In genomic region chr1:82900567-82900966, GRCm38 (mm10) we compare ENCODE assay signal across 36 mouse cellular contexts. TPM values are rescaled to one million over a fixed set of nuclear protein-coding genes. Genes with fewer than 3 reads are reported as not detected.
A peak's percentile ranks its signal among the peaks of the same experiment; 100 is the strongest.
DNase-seq lines count a peak whose midpoint lies in the region; ATAC-seq lines count a peak whose summit lies in the region.
"Had no signal": no experiment of that assay in that cellular context is flagged by ENCODE, and none has a peak within 500 bp of the region (broad histone marks: within the 10 kb centered on the region; RNA-seq: fewer than 3 reads in every experiment).

No protein-coding gene starts in this region.

- no peak overlapping the region for H3K27ac ChIP-seq in midbrain, embryonic 15.5 days
- H3K27ac ChIP-seq: embryonic facial prominence, embryonic 15.5 days; gastrocnemius, adult 2 months; hindbrain, postnatal 0 days; macrophage; midbrain, embryonic 10.5 days; neural tube, embryonic 15.5 days; stomach, postnatal 0 days had no signal

- no peak overlapping the region for H3K4me2 ChIP-seq in midbrain, embryonic 15.5 days
- H3K4me2 ChIP-seq: embryonic facial prominence, embryonic 15.5 days; heart, embryonic 12.5 days; neural tube, embryonic 15.5 days had no signal

- H3K9me3 ChIP-seq in midbrain, embryonic 15.5 days = no peaks in the 10 kb centered on the region
- H3K9me3 ChIP-seq: embryonic facial prominence, embryonic 15.5 days; heart, embryonic 12.5 days; midbrain, embryonic 10.5 days; neural tube, embryonic 15.5 days had no signal

- peaks cover 9% of the 10 kb centered on the region; the same call in 1 of the 2 replicates for H3K36me3 ChIP-seq in midbrain, embryonic 15.5 days (replicated peaks)

- no peak overlapping the region for H3K4me3 ChIP-seq in midbrain, embryonic 15.5 days
- H3K4me3 ChIP-seq: embryonic facial prominence, embryonic 15.5 days; gastrocnemius, adult 2 months; heart, embryonic 12.5 days; midbrain, embryonic 10.5 days; neural tube, embryonic 15.5 days had no signal

- no peak for ATAC-seq in midbrain, embryonic 15.5 days (replicated peaks)
- ATAC-seq: forebrain, embryonic 14.5 days; hindbrain, postnatal 0 days had no signal

- peak; percentile 63 for DNase-seq in CD4-positive, CD25-positive, alpha-beta regulatory T cell, adult 2 months (ENCODE audit: low read depth, low spot score)
- peak; percentile 55 for DNase-seq in T-cell, adult 2 months (ENCODE audit: low spot score)
- DNase-seq in naive thymus-derived CD4-positive, alpha-beta T cell, adult 2 months (ENCODE audit: low read depth) = peak; percentile 80
- peak; percentile 19 for DNase-seq in yolk sac, embryonic 10.5 days (ENCODE audit: low spot score)
- no peak for DNase-seq in heart, postnatal 4 days
- DNase-seq in layer of hippocampus, adult 9-10 months (ENCODE audit: low spot score) = no peak
- DNase-seq: adrenal gland, postnatal 14 days; cerebellum, adult 2 months; cerebellum, postnatal 25 days; gastrocnemius, adult 2 months; heart, postnatal 10 days; layer of hippocampus, postnatal 36 days; right cerebral cortex, adult 18-20 months; right cerebral cortex, postnatal 4 days had no signal

- H3K9ac ChIP-seq in midbrain, embryonic 15.5 days = no peak overlapping the region
- H3K9ac ChIP-seq: embryonic facial prominence, embryonic 15.5 days; heart, embryonic 12.5 days; neural tube, embryonic 15.5 days had no signal

- no peaks in the 10 kb centered on the region for H3K4me1 ChIP-seq in midbrain, embryonic 15.5 days
- H3K4me1 ChIP-seq: embryonic facial prominence, embryonic 15.5 days; midbrain, embryonic 10.5 days; neural tube, embryonic 15.5 days had no signal

- no peaks in the 10 kb centered on the region for H3K27me3 ChIP-seq in midbrain, embryonic 15.5 days (replicated peaks)
- H3K27me3 ChIP-seq: embryonic facial prominence, embryonic 15.5 days; heart, embryonic 12.5 days; neural tube, embryonic 15.5 days had no signal

- WGBS in midbrain, embryonic 15.5 days = 97% methylated on average over 1 of the region's 1 CpGs

RNA-seq across cellular contexts. Expression of gene A030005L19Rik, which starts 12.6 kb away (rescaled TPM):
- under 1 TPM; 0.36 to 0.56 TPM for total RNA-seq in heart, postnatal 4 days (2021)
- polyA plus RNA-seq in midbrain, embryonic 15.5 days (2015; fragmentation: Nextera tagmentation; extraction: Ambion mirVana) = 0.43 TPM in 1 of 2 replicates, not detected in the other
- total RNA-seq: adrenal gland, postnatal 14 days; granulocyte monocyte progenitor cell, adult 5-6 weeks; hindbrain, postnatal 0 days; liver, adult 2 months; midbrain, postnatal 0 days had no signal
- polyA plus RNA-seq: forebrain, embryonic 14.5 days; hindbrain, embryonic 11.5 days; hindbrain, postnatal 0 days; kidney, embryonic 16.5 days; limb, embryonic 11.5 days; lung, embryonic 16.5 days; macrophage; stomach, postnatal 0 days had no signal

RNA-seq across cellular contexts. Expression of gene A030014E15Rik, which starts 24.1 kb away (rescaled TPM):
- not detected for total RNA-seq in heart, postnatal 4 days (2021)
- not detected in 2 replicates for polyA plus RNA-seq in midbrain, embryonic 15.5 days (2015; fragmentation: Nextera tagmentation; extraction: Ambion mirVana)
- total RNA-seq: adrenal gland, postnatal 14 days; gastrocnemius, adult 2 months; granulocyte monocyte progenitor cell, adult 5-6 weeks; heart, postnatal 10 days; hindbrain, postnatal 0 days; layer of hippocampus, postnatal 36 days; left cerebral cortex, postnatal 10 days; liver, adult 2 months; MEL; midbrain, postnatal 0 days had no signal
- polyA plus RNA-seq: forebrain, embryonic 14.5 days; heart, embryonic 12.5 days; hindbrain, embryonic 11.5 days; hindbrain, postnatal 0 days; kidney, embryonic 16.5 days; large intestine, adult 2 months; limb, embryonic 11.5 days; liver, adult 2 months; liver, embryonic 16.5 days; lung, embryonic 16.5 days; macrophage; midbrain, embryonic 10.5 days; midbrain, postnatal 0 days; neural tube, embryonic 15.5 days; stomach, postnatal 0 days; urinary bladder, adult 2 months had no signal

RNA-seq across cellular contexts. Expression of gene Gm6217, which starts 30.6 kb away (rescaled TPM):
- total RNA-seq in heart, postnatal 4 days (2021) = not detected
- not detected in 2 replicates for polyA plus RNA-seq in midbrain, embryonic 15.5 days (2015; fragmentation: Nextera tagmentation; extraction: Ambion mirVana)
- total RNA-seq: adrenal gland, postnatal 14 days; gastrocnemius, adult 2 months; granulocyte monocyte progenitor cell, adult 5-6 weeks; heart, postnatal 10 days; hindbrain, postnatal 0 days; layer of hippocampus, postnatal 36 days; left cerebral cortex, postnatal 10 days; liver, adult 2 months; MEL; midbrain, postnatal 0 days had no signal
- polyA plus RNA-seq: cerebellum, adult 2 months; forebrain, embryonic 14.5 days; frontal cortex, adult 2 months; heart, embryonic 12.5 days; hindbrain, embryonic 11.5 days; hindbrain, postnatal 0 days; kidney, embryonic 16.5 days; large intestine, adult 2 months; limb, embryonic 11.5 days; liver, adult 2 months; liver, embryonic 16.5 days; lung, embryonic 16.5 days; macrophage; midbrain, embryonic 10.5 days; midbrain, postnatal 0 days; neural tube, embryonic 15.5 days; stomach, postnatal 0 days; urinary bladder, adult 2 months had no signal

RNA-seq across cellular contexts. Expression of gene A030003K21Rik, which starts 42.6 kb away (rescaled TPM):
- not detected for total RNA-seq in heart, postnatal 4 days (2021)
- not detected in 2 replicates for polyA plus RNA-seq in midbrain, embryonic 15.5 days (2015; fragmentation: Nextera tagmentation; extraction: Ambion mirVana)
- total RNA-seq: adrenal gland, postnatal 14 days; gastrocnemius, adult 2 months; granulocyte monocyte progenitor cell, adult 5-6 weeks; heart, postnatal 10 days; hindbrain, postnatal 0 days; layer of hippocampus, postnatal 36 days; left cerebral cortex, postnatal 10 days; liver, adult 2 months; MEL; midbrain, postnatal 0 days had no signal
- polyA plus RNA-seq: cerebellum, adult 2 months; forebrain, embryonic 14.5 days; frontal cortex, adult 2 months; heart, embryonic 12.5 days; hindbrain, embryonic 11.5 days; hindbrain, postnatal 0 days; kidney, embryonic 16.5 days; large intestine, adult 2 months; limb, embryonic 11.5 days; liver, adult 2 months; liver, embryonic 16.5 days; lung, embryonic 16.5 days; macrophage; midbrain, embryonic 10.5 days; midbrain, postnatal 0 days; neural tube, embryonic 15.5 days; stomach, postnatal 0 days; urinary bladder, adult 2 months had no signal

RNA-seq across cellular contexts. Expression of gene Gm7544, which starts 55.2 kb away (rescaled TPM):
- total RNA-seq in heart, postnatal 4 days (2021) = not detected
- not detected in 2 replicates for polyA plus RNA-seq in midbrain, embryonic 15.5 days (2015; fragmentation: Nextera tagmentation; extraction: Ambion mirVana)
- total RNA-seq: adrenal gland, postnatal 14 days; gastrocnemius, adult 2 months; granulocyte monocyte progenitor cell, adult 5-6 weeks; heart, postnatal 10 days; hindbrain, postnatal 0 days; layer of hippocampus, postnatal 36 days; left cerebral cortex, postnatal 10 days; liver, adult 2 months; MEL; midbrain, postnatal 0 days had no signal
- polyA plus RNA-seq: cerebellum, adult 2 months; forebrain, embryonic 14.5 days; frontal cortex, adult 2 months; heart, embryonic 12.5 days; hindbrain, embryonic 11.5 days; hindbrain, postnatal 0 days; kidney, embryonic 16.5 days; large intestine, adult 2 months; limb, embryonic 11.5 days; liver, adult 2 months; liver, embryonic 16.5 days; lung, embryonic 16.5 days; macrophage; midbrain, embryonic 10.5 days; midbrain, postnatal 0 days; neural tube, embryonic 15.5 days; stomach, postnatal 0 days; urinary bladder, adult 2 months had no signal

Comparison
In these comparisons a context has a peak if more than half of its experiments do, and no peak if none do; other contexts are left out.
1. DNase-seq: peak in CD4-positive, CD25-positive, alpha-beta regulatory T cell, adult 2 months (single experiment), T-cell, adult 2 months (single experiment), naive thymus-derived CD4-positive, alpha-beta T cell, adult 2 months (single experiment) and yolk sac, embryonic 10.5 days (single experiment); none in heart, postnatal 4 days (single experiment) and layer of hippocampus, adult 9-10 months (single experiment).